Mouse (Mus musculus): ENCODE measurements at regions not wholly inside any gene's neighbourhood (a gene's known extent, or its start where the extent isn't known, plus 50 kb on each side); places are given as distances from the start of the nearest gene placed in this dataset.

GRCm38 (mm10) chr13:118849541-118849940, 179.9 kb downstream of the Fgf10 start:
- DNase-seq (ENCODE audit: low spot score) = peak; percentile 21

DNA sequence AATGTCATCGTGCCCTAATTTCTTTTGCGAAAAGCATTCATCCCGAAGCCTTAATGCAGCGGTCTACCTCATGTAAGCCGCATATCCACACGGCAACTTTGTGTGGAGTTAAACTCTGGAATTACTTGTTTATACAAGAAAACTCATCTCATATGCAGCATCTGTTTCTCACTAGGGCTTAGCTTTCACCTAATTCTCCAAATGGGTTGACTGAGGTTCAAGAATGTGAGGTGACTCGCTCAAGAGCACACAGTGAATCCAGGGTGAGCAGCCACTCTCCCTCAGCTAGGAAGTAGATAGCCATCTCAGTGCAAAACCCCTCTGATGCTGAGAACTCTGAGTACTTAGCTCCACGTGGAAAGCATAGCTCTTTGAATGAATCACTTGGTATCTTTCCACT, 181.1 kb downstream of the Fgf10 start:
- DNase-seq (ENCODE audit: low spot score) = no peak

DNA sequence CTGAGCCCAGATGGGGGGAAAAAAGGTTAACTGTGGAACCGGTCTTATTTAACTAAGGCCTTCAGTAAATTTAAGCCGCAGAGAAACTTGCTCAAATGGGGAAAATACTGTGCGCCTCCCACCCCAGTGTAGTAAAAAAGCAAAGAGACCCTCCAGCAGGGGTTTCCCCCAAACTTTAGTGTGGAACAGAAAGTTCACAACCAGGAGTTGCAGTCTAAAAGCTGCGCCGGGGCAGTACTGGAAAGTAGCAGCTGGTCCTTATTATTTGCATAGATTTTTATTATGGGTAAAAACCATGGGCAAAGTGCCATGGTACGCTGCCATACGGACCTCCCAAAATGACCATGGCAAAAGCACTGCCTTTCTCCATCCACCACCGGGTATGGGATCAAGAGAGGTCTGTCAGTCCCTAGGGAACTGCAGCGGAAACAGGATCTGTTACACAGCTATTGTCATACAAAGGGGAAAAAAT, 216.8 kb downstream of the Fgf10 start:
- DNase-seq (ENCODE audit: low spot score) = no peak

DNA sequence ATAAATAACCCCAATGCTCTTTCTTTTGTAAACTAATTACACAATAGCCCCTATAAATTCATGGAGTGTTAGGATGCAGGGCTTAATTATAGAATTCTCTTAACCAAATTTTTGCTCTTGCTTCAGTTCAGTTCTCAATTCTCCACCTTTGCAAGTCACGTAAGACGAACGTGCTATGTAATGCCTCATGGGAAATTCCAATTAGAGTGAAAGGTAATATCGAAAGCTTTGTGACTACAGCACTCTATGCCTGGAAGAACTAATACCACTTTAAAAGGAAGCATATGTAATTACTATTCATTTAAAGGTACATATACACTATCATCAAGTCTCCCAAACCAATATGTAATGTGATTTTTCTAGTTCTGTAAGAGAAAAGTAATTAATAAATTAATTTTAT, 225.5 kb downstream of the Fgf10 start:
- no peak for DNase-seq (ENCODE audit: low spot score)

DNA sequence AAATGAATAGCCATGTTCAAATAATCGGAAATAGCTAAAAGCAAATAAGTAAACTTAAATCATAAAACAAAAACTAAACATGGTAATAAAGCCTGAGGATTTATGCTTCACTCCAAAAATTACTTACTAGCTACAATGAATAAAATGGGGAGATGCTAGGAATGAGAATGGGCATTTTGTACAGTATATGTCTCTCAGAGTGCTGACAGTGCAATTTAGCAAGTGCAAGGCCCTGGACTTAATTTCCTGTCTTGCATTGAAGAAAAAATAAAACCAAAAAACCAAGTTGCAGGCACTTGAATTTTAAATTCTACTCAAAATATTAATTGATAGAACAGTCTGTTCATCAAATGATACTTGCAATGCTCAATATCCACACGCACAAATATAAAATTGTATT, 232.4 kb downstream of the Fgf10 start:
- DNase-seq (ENCODE audit: low spot score) = no peak

GRCm38 (mm10) chr13:118910351-118910750, 240.8 kb downstream of the Fgf10 start:
- no peak for DNase-seq (ENCODE audit: low spot score)

DNA sequence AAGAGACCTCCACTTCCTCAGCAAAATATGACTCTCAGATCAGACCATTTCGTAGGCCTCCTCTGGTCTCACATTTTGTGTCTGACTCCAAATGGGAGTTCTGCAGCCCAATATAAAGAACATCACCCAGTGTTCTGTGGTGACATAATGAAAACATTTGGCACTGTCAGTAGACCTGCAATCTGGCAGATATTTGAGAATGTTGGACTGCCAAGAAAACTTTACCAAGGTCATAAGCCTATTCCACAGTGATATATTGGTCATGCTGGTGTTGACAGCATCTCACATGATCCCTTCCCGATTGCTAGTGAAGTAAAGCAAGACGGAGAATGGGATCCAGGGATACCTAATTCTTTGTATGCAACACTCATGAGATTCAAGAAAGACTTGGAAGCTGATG, 271.2 kb downstream of the Fgf10 start:
- DNase-seq (ENCODE audit: low spot score) = peak; percentile 47

DNA sequence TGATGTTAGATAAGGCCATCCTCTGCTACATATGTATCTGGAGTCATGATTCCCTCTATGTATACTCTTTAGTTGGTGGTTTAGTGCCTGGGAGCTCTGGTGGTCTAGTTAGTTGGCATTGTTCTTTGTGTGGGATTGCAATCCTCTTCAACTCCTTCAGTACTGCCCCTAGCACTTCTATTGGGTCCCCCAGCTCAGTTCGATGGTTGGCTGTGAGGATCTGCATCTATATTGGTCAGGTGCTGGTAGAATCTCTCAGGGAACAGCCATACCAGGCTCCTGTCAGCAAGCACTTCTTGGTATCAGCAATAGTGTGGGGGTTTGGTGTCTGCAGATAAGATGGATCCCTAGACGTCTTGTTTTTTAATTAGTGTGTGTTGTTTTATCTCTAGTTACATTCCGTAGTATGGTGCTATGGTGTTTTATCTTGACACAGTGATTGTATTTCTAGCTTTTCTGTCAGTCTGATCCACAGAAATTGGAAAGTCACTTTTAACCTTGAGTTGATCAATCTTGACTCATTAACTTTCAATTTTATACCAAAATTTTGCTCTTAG, 296.6 kb downstream of the Fgf10 start:
- no peak for DNase-seq (ENCODE audit: low spot score)

DNA sequence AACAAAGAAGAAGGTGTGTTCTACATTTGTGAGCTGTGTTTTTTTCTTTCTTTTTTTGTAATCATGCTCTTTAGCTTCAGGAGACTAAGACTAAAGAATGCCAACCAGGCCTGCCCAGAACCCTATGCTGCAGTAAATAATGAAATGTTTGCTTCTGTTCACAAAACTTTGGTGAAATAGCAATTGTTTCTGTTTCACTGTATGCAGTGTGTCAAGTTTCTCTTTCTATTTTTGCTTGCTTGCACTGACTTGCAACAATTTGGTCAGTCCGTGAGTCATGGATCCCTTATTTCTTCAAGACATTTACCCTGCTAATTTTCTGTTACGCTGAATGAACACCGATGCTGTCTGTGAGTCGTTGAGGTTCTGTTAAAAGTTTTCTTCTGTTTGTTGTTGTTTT, 298.1 kb downstream of the Fgf10 start:
- no peak for DNase-seq (ENCODE audit: low spot score)

DNA sequence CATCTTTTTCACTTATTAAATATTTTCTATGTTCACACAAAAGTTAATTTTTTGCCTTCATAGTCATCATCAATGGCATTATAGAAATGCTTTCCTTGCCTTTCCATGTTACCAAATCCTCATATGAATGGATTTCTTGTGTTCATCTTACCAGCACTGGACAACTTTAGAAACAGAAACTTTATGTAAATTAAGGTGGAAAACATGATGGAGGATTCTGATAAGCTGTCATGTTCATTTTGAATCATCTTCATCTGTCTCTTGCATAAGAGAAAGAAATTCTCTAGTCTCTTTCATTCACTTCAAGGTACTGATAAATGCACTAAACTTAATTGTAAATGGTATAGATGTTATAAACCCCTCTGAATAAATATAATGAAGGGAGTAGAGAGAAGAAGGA, 305.4 kb downstream of the Fgf10 start:
- no peak for DNase-seq (ENCODE audit: low spot score)

- no peak for DNase-seq (ENCODE audit: low spot score)
These were observed 305.9 kb downstream of the Fgf10 start for GRCm38 (mm10) chr13:118975519-118975918.

DNA sequence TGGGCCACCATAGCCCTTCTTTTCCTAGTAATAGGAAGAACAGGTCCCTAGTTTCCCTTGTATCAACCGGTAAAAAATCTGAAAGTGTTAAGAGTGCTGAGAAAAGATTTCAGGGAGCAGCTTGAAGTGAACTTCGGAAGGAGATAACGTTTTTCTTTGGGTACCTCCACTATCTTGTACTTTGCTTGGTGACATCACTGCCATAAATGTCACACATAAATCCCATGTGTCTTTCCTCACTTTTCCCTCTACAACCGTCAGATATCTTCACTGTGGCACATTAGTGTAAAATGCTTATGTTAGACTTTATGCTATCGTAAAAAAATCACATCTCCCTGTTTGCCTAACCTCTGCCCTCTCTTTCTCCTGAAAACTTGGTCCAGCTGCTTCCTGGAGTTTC, 309.9 kb downstream of the Fgf10 start:
- no peak for DNase-seq (ENCODE audit: low spot score)

DNA sequence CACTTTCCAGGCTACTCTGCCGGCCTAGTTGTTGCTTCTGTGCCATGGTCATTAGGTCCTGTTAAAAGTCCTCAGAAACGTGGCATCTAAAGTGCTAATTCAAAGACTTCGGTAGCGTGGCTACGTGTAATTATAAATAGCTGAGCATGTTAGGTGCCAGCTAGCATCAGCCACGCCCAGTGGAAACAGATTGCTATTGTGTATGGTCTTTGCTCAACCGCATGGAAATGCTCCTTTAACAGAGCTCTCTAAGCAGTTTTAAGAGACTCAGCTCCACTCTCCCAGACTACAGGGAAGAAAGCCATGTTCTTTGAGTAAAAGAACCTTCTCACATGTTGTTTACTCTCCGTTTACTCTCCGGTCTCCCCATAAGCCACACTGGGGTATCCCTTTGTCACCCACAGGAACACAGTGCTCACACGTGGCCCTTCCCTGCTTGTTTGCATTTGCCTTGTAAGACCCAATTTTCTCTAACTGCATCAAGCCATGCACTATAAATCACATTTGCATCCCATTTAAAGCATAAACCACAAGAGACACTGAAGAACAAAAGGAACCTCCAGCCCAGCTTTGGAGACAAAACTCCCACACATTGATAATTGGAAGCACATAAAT, 311.7 kb downstream of the Fgf10 start:
- no peak for DNase-seq (ENCODE audit: low spot score)

DNA sequence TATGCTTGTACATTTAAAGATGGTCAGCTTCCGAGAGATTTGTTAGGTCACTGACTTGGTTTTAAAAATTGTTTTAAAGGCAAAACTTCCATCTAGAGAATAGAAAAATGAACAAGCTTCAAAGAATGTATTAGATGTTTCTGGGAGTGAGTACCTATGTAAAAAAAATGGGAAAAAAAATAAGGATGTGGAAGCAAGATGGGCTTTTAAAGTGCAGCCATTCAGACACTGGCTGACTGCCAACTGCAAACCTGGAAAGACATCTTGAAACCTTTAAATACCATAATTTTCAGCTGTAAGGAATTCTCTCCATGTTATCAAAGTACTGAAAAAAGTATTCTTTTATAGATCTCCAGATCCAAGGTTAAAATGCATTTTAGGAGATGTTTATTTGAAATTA, 315.7 kb downstream of the Fgf10 start:
- DNase-seq (ENCODE audit: low spot score) = no peak

DNA sequence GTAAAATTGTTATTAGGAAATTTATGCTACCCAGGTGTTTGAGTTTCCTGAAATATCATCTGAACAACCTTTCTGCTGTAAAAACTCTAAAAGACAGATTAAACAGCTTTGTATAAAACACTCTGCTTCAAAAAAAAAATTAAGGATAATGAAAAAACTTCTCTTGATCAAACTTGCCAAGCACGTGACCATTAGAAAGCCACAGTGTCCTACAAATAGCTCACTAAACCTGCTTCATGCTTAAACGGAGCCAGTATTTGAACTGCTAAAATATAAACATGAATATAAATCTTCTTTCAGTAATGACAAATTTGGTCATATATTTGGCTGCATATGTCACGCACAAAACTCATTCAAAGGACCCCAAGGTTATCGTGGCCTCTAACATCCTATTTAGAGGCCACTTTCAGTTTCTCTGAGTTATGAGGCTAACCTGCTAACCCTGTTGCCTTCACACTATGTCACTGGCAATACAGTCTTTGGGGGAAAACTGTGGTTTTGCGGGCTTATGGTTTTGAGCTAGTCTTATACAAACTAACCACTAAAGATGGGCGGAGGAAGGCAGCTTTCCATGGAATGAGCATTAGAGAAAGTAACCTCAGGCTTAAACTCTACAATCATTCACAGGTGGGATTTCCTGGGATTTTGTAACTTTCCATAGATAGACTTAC, 355.8 kb downstream of the Fgf10 start:
- no peak for DNase-seq (ENCODE audit: low spot score)

GRCm38 (mm10) chr13:119039616-119040015, 370.0 kb downstream of the Fgf10 start:
- DNase-seq (ENCODE audit: low spot score) = no peak

GRCm38 (mm10) chr13:119045112-119045511, 375.5 kb downstream of the Fgf10 start:
- no peak for DNase-seq (ENCODE audit: low spot score)

DNA sequence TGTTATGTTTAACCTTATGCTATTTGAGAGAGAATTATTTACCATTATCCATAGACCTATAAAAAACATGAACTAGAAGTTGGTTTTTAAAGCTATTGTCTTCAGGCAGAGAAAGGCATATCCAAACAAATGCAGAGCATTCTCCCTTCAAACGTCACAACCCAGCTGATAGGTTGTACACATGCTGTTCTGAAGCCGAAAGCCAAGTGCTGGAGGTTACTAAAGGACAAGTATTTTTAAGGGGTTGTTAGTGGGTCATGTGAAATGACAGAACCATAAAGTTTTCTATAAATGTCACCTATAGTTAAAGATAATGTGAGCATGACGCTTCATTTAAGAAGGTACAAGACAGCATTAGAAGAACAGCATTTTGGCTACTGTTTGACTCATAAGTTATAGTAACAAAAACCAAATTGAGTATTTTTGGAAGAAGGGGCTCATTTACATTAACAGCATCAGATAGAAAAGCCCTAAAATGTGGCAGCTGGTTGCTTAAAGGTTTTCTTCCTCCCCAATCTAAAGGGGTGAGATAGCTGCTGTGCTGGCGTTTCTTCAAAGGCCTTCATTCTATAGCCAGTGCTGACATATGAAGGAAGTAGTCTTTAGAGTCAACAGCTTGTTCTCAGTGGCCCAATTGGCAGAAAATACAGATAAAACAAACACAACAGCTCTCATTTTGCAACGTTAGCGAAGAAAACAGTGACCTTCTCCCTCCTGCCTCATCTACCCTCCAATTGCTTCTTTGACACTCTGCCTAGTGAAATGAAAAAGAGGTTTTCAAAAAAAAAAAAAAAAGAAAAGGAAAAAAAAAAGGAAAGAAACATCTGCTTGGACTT, 359.4 kb upstream of the Paip1 start:
- no peak for DNase-seq (ENCODE audit: low spot score)

GRCm38 (mm10) chr13:119069581-119069936, 358.8 kb upstream of the Paip1 start:
- DNase-seq (ENCODE audit: low spot score) = peak; percentile 25

GRCm38 (mm10) chr13:119079243-119079642, 349.2 kb upstream of the Paip1 start:
- no peak for DNase-seq (ENCODE audit: low spot score)

- no peak for DNase-seq (ENCODE audit: low spot score)
These were observed 346.7 kb upstream of the Paip1 start for GRCm38 (mm10) chr13:119081691-119082090.

DNA sequence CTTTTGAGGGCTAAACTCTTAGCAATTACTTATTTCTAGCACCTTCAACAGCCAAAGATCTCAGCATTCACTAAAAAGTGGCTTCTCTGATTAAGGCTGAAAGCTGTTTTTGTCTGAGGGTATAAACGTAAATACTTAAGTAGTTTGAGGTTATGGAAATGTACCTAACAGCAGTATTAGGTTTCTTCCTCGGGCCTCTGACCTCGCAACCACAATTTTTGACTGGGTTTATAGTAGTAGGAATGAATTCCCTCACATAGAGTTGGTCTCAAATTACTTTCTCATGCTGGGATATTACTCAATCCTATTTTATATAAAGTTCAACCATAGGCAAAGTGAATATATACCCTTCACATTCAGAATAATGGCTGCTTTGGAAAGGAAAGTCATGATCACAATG, 310.5 kb upstream of the Paip1 start:
- no peak for DNase-seq (ENCODE audit: low spot score)

- no peak for DNase-seq (ENCODE audit: low spot score)
These were observed 310.0 kb upstream of the Paip1 start for GRCm38 (mm10) chr13:119118382-119118781.
